Mouse (Mus musculus) MEL (cell line): ENCODE measurements around the gene Slc38a4. TPM values are rescaled to one million over a fixed set of nuclear protein-coding genes. Genes with fewer than 3 reads are reported as not detected.

Source experiments
- DNase-seq: peaks from one replicate; pipeline ENCODE4 v3.0.0; 2011; ENCODE audit warnings: low read depth, low spot score
- H3K27ac ChIP-seq: 2 replicates; pipeline ENCODE4 v1.5.1; 2012; ENCODE audit warnings: low read depth, mild to moderate bottlenecking, control low read depth, low read length, moderate library complexity; ENCODE audit not compliant: control insufficient read depth
- H3K27me3 ChIP-seq, 2 experiments: fragments of 150-350 bp in 1 of 2; sonication (generic) in 1 of 2; 2 replicates each; pipeline ENCODE4 v1.6.1; 2012; ENCODE audit warnings: low read length in 2 of 2, mild to moderate bottlenecking in 2 of 2, improper control_type of control experiment in 1 of 2, moderate library complexity in 1 of 2; ENCODE audit not compliant: insufficient read depth in 2 of 2, control insufficient read depth in 1 of 2
- H3K36me3 ChIP-seq, 2 experiments: 2 replicates each; pipeline ENCODE4 v1.6.1; 2012 to 2014; ENCODE audit warnings: low read length in 2 of 2, improper control_type of control experiment in 1 of 2, inconsistent platforms in 1 of 2, mild to moderate bottlenecking in 1 of 2; ENCODE audit not compliant: insufficient read depth in 2 of 2, control insufficient read depth in 1 of 2
- H3K4me1 ChIP-seq, 2 experiments: fragments of 150-350 bp in 1 of 2; sonication (generic) in 1 of 2; 2 replicates each; pipeline ENCODE4 v1.6.1; 2012; ENCODE audit warnings: low read length in 2 of 2, improper control_type of control experiment in 1 of 2, mild to moderate bottlenecking in 1 of 2; ENCODE audit not compliant: insufficient read depth in 2 of 2, control insufficient read depth in 1 of 2
- H3K4me3 ChIP-seq, 2 experiments: fragments of 150-350 bp in 1 of 2; sonication (generic) in 1 of 2; 2 replicates each; pipeline ENCODE4 v1.5.1; 2012; ENCODE audit warnings: low read depth in 2 of 2, low read length in 2 of 2, mild to moderate bottlenecking in 2 of 2, moderate library complexity in 2 of 2, control low read depth in 1 of 2, improper control_type of control experiment in 1 of 2; ENCODE audit not compliant: control insufficient read depth in 1 of 2, insufficient read depth in 1 of 2
- H3K79me2 ChIP-seq: 2 replicates; pipeline ENCODE4 v1.6.1; 2012; ENCODE audit warnings: mild to moderate bottlenecking, low read length, moderate library complexity; ENCODE audit not compliant: control insufficient read depth, poor library complexity, insufficient read depth
- H3K9ac ChIP-seq: 2 replicates; pipeline ENCODE4 v1.6.1; 2012; ENCODE audit warnings: low read depth, mild to moderate bottlenecking, control low read depth, low read length, moderate library complexity; ENCODE audit not compliant: control insufficient read depth, poor library complexity, severe bottlenecking
- H3K9me3 ChIP-seq: fragments of 150-350 bp; sonication (generic); replicated peaks from 2 replicates; pipeline ENCODE4 v1.6.1; 2012; ENCODE audit warnings: mild to moderate bottlenecking, low read length, improper control_type of control experiment, moderate library complexity; ENCODE audit not compliant: insufficient read depth
- CHD1 ChIP-seq: IDR thresholded peaks from 2 replicates; pipeline ENCODE4 v1.6.1; 2012; ENCODE audit warnings: low read depth, mild to moderate bottlenecking, inconsistent platforms, low read length, improper control_type of control experiment
- ETS1 ChIP-seq: IDR thresholded peaks from 2 replicates; pipeline ENCODE4 v1.6.1; 2012; ENCODE audit warnings: low read depth, mild to moderate bottlenecking, inconsistent platforms, low read length, improper control_type of control experiment, moderate library complexity
- GABPA ChIP-seq: IDR thresholded peaks from 2 replicates; pipeline ENCODE4 v1.6.1; 2012; ENCODE audit warnings: low read depth, mild to moderate bottlenecking, inconsistent platforms, low read length, improper control_type of control experiment, moderate library complexity
- HCFC1 ChIP-seq: IDR thresholded peaks from 2 replicates; pipeline ENCODE4 v1.6.1; 2012; ENCODE audit warnings: low read depth, mild to moderate bottlenecking, inconsistent platforms, low read length, improper control_type of control experiment, moderate library complexity
- KAT2A ChIP-seq: conservative IDR thresholded peaks from 2 replicates; pipeline ENCODE4 v1.6.1; 2012; ENCODE audit warnings: low read depth, low read length, improper control_type of control experiment, inconsistent platforms
- MAX ChIP-seq: IDR thresholded peaks from 2 replicates; pipeline ENCODE4 v1.6.1; 2011; ENCODE audit warnings: low read length, improper control_type of control experiment
- MAZ ChIP-seq: IDR thresholded peaks from 2 replicates; pipeline ENCODE4 v1.6.1; 2012; ENCODE audit warnings: low read depth, mild to moderate bottlenecking, inconsistent platforms, low read length, improper control_type of control experiment
- MEF2A ChIP-seq: IDR thresholded peaks from 2 replicates; pipeline ENCODE4 v1.6.1; 2014; ENCODE audit warnings: low read depth, mild to moderate bottlenecking, inconsistent platforms, low read length, improper control_type of control experiment; ENCODE audit not compliant: poor library complexity, insufficient replicate concordance, severe bottlenecking; ENCODE audit errors: extremely low read depth
- MYB ChIP-seq: IDR thresholded peaks from 2 replicates; pipeline ENCODE4 v1.6.1; 2011; ENCODE audit warnings: mild to moderate bottlenecking, low read depth, low read length, improper control_type of control experiment
- NRF1 ChIP-seq: IDR thresholded peaks from 2 replicates; pipeline ENCODE4 v1.6.1; 2014; ENCODE audit warnings: low read depth, mild to moderate bottlenecking, inconsistent platforms, low read length, improper control_type of control experiment, moderate library complexity; ENCODE audit not compliant: poor library complexity, insufficient read depth, severe bottlenecking
- POLR2AphosphoS2 ChIP-seq: IDR thresholded peaks from 2 replicates; pipeline ENCODE4 v1.6.1; 2011; ENCODE audit warnings: low read length, improper control_type of control experiment
- POLR2AphosphoS5 ChIP-seq: IDR thresholded peaks from 2 replicates; pipeline ENCODE4 v1.6.1; 2012; ENCODE audit warnings: low read depth, borderline replicate concordance, mild to moderate bottlenecking, inconsistent platforms, low read length, moderate library complexity, mixed read lengths
- RAD21 ChIP-seq: IDR thresholded peaks from 2 replicates; pipeline ENCODE4 v1.6.1; 2011; ENCODE audit warnings: mild to moderate bottlenecking, low read depth, low read length, improper control_type of control experiment
- RCOR1 ChIP-seq: IDR thresholded peaks from 2 replicates; pipeline ENCODE4 v1.6.1; 2012; ENCODE audit warnings: low read depth, mild to moderate bottlenecking, inconsistent platforms, low read length, improper control_type of control experiment
- TAL1 ChIP-seq: IDR thresholded peaks from 2 replicates; pipeline ENCODE4 v1.6.1; 2012; ENCODE audit warnings: mild to moderate bottlenecking, inconsistent platforms, low read length, moderate library complexity, mixed read lengths
- TBP ChIP-seq: IDR thresholded peaks from 2 replicates; pipeline ENCODE4 v1.8.0; 2011; ENCODE audit warnings: low read depth, low read length, improper control_type of control experiment
- USF1 ChIP-seq: IDR thresholded peaks from 2 replicates; pipeline ENCODE4 v1.6.1; 2014; ENCODE audit warnings: low read depth, mild to moderate bottlenecking, inconsistent platforms, low read length, improper control_type of control experiment, moderate library complexity
- USF2 ChIP-seq, 2 experiments: IDR thresholded peaks; 2 replicates each; pipeline ENCODE4 v1.6.1; 2011 to 2012; ENCODE audit warnings: improper control_type of control experiment in 2 of 2, low read length in 2 of 2, borderline replicate concordance in 1 of 2, inconsistent platforms in 1 of 2, low read depth in 1 of 2, mild to moderate bottlenecking in 1 of 2; ENCODE audit not compliant: insufficient read depth in 1 of 2
- ZC3H11A ChIP-seq: IDR thresholded peaks from 2 replicates; pipeline ENCODE4 v1.6.1; 2012; ENCODE audit warnings: low read depth, mild to moderate bottlenecking, inconsistent platforms, low read length, improper control_type of control experiment
- ZMIZ1 ChIP-seq: IDR thresholded peaks from 2 replicates; pipeline ENCODE4 v1.6.1; 2012; ENCODE audit warnings: low read depth, mild to moderate bottlenecking, inconsistent platforms, low read length, improper control_type of control experiment, moderate library complexity
- polyA plus RNA-seq, 2 experiments: library from polyadenylated mRNA; stranded (reverse) in 1 of 2; unstranded in 1 of 2; fragments of >175 nt in 1 of 2; fragments of >200 nt in 1 of 2; gene quantifications; 2 replicates each; pipeline versions ENCODE4 v1.2.1 to v1.2.4; 2012; ENCODE audit warnings: low replicate concordance in 2 of 2, low read depth in 1 of 2; ENCODE audit not compliant: insufficient read length in 2 of 2, insufficient read depth in 1 of 2, missing spikeins in 1 of 2
- total RNA-seq: library from RNA; depleted of rRNA; stranded (reverse); fragments of 300-350 nt; gene quantifications from 2 replicates; pipeline ENCODE4 v1.2.3, GENCODE M21; 2012

The Slc38a4 gene
- total and polyA plus RNA-seq, 3 experiments: not detected

DNA sequence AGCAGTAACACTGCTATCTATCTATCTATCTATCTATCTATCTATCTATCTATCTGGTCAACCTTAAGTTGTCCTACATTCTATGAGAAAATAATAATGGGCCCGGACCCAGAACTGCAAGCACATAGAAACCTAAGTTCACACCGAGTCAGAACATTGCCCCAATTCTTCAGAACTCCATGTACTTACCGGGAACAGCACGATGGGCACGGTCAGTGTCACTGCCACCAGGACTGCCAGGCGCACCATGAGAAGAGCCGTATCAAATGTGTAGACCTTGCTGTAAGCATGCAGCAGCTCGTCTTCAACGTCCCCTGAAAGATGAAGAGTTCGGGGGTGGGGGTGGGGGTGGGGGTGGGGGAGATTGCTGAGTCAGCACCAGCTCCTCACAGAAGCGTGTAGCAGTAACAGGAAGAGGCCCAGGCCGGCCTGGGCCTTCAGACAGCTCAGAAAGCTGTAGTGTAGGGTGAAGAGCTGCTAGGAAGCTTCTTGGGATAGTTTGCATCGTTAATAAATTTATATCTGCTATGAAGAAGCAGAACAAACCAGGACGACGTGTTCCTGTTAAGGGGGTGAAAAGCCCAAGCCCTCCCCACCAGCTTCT is 50.0 kb downstream of the Slc38a4 start:
- no peak overlapping the region for H3K4me3 ChIP-seq
- H3K27ac ChIP-seq: no peak overlapping the region
- H3K79me2 ChIP-seq: no peaks in the 10 kb centered on the region
- DNase-seq: no peak
- H3K27me3 ChIP-seq: no peaks in the 10 kb centered on the region
- no peaks in the 10 kb centered on the region for H3K36me3 ChIP-seq
- H3K4me1 ChIP-seq: no peaks in the 10 kb centered on the region
- no peak for TF ChIP-seq RCOR1
- TF ChIP-seq NRF1: no peak
- TF ChIP-seq TBP: no peak
- TF ChIP-seq GABPA: no peak
- TF ChIP-seq, all 39 proteins: peak for 0
- Histone ChIP-seq H3K9me3 (no peaks in the 10 kb centered on the region), H3K9ac (no peak overlapping the region)

DNA sequence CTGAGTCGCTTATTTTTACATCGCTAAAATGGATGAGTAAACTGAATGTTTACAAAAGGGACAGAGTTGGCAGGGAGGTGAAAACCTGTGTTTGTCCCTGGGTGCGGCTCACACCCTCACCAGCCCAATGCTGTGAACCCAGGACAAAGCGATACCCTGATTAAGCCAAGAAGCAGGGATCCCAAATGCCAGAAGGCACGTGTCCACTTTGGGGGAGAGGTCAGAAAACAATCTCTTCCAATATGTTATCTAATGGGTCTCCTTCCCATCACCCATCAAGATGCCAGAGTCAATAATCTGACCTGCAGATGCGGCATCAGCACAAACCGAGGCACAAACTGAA is 51.3 kb downstream of the Slc38a4 start:
- no peaks in the 10 kb centered on the region for H3K9me3 ChIP-seq
- no peak overlapping the region for H3K9ac ChIP-seq
- TF ChIP-seq USF2 (IDR thresholded peaks at IDR 0.05; ENCODE audit: borderline replicate concordance in 1 of 2, insufficient read depth in 1 of 2, low read depth in 1 of 2, low read length in 2 of 2) (no peak), MAX (no peak), CHD1 (no peak), RAD21 (no peak), GABPA (no peak)
- H3K27ac ChIP-seq: no peak overlapping the region
- no peak for DNase-seq
- H3K4me3 ChIP-seq: no peak overlapping the region
- no peaks in the 10 kb centered on the region for H3K4me1 ChIP-seq
- H3K79me2 ChIP-seq: no peaks in the 10 kb centered on the region
- H3K27me3 ChIP-seq: no peaks in the 10 kb centered on the region
- H3K36me3 ChIP-seq: no peaks in the 10 kb centered on the region

DNA sequence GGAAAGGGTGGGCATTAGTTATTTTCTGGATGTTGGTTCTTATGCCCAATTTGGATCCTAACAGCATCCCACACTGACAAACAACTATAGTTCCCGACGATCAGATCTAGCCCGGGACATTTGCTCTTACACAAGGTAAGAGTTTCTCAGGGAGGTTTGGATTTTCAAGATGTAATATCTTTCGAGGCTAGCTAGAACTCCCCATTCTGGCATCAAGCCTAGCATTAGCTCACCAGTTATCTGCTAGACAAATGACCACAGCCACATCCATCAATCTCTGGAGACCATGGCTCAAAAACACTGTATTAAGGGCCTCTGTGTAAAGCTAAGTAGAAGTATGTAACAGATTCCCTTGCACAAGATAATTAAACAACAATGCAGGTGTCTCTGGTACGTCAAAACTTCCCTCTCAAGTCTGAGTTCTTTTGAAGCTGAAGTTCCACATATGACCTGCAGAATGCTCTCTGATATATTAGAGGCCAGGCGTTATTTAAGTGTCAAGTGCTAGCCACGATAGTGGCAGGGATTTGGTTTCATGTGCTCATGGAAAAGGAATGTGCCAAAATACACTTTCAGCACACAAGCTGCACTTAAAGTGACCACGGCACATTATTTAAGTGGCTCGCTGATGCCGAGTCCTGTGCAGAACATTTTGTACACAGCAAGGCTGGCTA is 51.8 kb downstream of the Slc38a4 start:
- no peak overlapping the region for H3K27ac ChIP-seq
- TF ChIP-seq POLR2AphosphoS2 (no peak), GABPA (no peak), RAD21 (no peak), HCFC1 (no peak), MAZ (no peak), MYB (no peak), KAT2A (no peak), ETS1 (no peak), MEF2A (no peak), TAL1 (no peak), USF1 (no peak), POLR2AphosphoS5 (no peak), USF2 (IDR thresholded peaks at IDR 0.05; ENCODE audit: borderline replicate concordance in 1 of 2, insufficient read depth in 1 of 2, low read depth in 1 of 2, low read length in 2 of 2) (no peak), ZMIZ1 (no peak), ZC3H11A (no peak)
- TF ChIP-seq, all 39 proteins: peak for 0
- H3K9me3 ChIP-seq: no peaks in the 10 kb centered on the region
- no peak for DNase-seq
- H3K9ac ChIP-seq: no peak overlapping the region
- H3K4me3 ChIP-seq: no peak overlapping the region
- no peaks in the 10 kb centered on the region for H3K36me3 ChIP-seq
- no peaks in the 10 kb centered on the region for H3K4me1 ChIP-seq
- H3K79me2 ChIP-seq: no peaks in the 10 kb centered on the region
- H3K27me3 ChIP-seq: no peaks in the 10 kb centered on the region
